Mouse (Mus musculus) mammary gland, adult 2 months (tissue): ENCODE data around the gene Olfr1393. TPM values are rescaled to one million over a fixed set of nuclear protein-coding genes. Genes with fewer than 3 reads are reported as not detected.

ENCODE experiments used
- polyA plus RNA-seq: library from polyadenylated mRNA; depleted of rRNA; stranded (reverse); fragments of >200 nt; gene quantifications from 2 replicates; pipeline ENCODE4 v1.2.3, GENCODE M21; 2012; ENCODE audit warnings: low replicate concordance; rRNA removed

Gene Olfr1393
- 0.13 and 0.14 TPM in 2 replicates for polyA plus RNA-seq

DNA sequence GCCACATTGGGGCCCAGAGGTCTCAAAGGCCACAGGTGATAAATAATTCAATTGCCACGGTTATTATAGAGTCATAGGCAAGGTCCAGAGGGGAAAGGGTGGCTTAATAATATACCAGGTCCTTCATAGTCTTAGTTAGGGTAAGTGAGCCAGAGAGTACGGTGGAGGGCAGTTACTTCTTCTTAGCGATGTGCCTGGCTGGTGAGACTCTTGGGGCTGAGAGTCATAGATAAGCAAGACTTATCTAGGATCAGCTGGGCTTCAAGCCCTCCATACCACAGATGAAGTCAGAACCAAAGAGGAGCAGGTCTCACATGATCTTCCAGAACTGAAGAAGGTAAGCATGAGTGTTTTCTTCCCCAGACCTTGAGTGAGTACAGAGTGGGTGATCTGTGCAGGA lies at the start of gene Olfr1393:
Olfr1393 (plus strand) TSS at position 83 of the 400 bp plus-strand sequence.

DNA sequence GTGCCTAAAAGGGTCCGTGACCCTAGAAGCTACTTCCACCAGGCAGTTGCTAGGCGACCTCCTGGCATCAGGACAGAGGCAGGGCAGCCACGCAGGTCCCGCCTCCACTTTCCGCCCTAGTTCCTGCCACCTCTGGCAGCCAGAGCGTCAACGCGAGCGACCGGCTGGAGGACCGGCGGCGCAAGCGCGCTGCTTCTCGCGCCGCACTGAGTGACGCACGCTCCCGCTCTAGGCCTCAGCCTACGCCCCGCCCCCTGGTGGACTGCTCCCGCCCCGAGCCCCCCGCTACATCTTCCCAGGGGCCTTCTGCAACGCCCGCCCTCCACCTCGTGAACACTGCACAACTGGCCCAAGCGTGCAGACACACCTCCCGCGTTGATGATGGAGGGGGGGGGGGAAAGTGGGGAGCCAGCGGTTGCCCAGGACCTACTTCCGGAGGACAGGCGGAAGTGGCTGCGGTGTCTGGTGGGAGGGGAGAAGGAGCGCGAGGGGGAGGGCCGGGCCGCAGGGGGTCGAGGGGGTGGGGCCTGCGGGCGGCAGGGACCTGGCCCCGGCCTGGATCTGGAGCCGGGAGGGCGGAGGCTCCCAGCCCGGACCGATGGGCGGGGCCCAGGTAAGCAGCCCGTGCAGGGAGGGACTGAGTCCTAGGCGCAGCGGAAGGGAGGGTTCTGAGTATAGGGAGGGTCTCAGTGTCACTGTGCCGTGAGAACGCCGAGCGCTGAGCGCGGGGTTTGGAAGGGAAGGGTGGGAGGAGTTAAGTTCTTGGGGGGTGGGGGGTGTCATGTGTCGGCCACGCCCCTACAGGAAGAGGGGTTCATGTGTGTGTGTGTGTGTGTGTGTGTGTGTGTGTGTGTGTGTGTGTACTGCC lies 34.1 kb upstream of the Olfr1393 start, which contains the start of gene Mgat1:
Mgat1 (plus strand) TSS at position 465 of the 868 bp plus-strand sequence.

DNA sequence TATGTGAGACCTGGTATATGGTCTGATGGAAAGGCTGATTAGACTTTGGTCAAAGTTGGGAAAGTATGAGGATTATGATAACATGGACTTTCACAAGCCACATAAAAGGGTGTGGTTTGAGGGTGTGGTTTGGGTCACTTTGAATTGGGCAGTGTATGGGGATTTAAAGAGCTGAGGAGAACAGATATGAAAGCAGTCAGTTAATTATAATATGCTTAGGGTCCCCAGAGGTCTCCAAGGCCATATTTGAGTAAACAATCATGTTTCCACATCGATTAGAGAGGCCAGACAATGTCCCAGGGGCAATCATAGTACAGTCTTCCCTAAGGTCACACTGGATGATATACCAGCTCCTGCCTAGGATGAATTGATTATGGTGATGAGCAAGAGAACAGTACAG lies 6.9 kb downstream of the Olfr1393 start, which contains the start of gene Olfr1392:
Olfr1392 (plus strand) TSS at position 301 of the 400 bp plus-strand sequence.

DNA sequence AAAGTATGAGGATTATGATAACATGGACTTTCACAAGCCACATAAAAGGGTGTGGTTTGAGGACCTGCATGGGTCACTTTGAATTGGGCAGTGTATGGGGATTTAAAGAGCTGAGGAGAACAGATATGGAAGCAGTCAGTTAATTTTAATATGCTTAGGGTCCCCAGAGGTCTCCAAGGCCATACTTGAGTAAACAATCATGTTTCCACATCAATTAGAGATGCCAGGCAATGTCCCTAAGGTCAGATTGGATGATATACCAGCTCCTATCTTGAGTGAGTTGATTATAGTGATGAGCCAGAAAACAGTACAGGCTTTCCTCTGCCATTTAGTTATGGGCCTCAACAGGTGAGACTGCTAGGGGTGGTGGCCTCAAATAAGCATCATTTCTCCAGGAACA lies 26.3 kb downstream of the Olfr1393 start, which contains the start of gene Olfr10:
Olfr10 (plus strand) TSS at position 301 of the 400 bp plus-strand sequence.

DNA sequence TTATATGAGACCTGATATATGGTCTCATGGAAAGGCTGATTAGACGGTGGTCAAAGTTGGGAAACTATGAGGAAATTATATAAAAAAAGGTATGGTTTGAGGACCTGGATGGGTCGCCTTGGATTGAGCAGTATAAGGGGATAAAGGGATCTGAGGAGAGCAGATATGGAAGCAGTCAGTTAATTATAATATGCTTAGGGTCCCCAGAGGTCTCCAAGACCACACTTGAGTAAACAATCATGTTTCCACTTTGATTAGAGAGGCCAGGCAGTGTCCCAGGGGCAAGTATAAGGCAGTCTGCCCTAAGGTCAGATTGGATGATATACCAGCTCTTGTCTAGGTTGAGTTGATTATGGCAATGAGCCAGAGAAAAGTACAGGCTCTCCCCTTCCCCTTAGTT lies 44.3 kb downstream of the Olfr1393 start, which contains the start of gene Olfr1391:
Olfr1391 (plus strand) TSS at position 301 of the 400 bp plus-strand sequence.

Other genes starting within 250 kb of the Olfr1393 start
- gene 9930111J21Rik2, start 227.1 kb upstream of the Olfr1393 start, polyA plus RNA-seq = 6.7 and 7.0 TPM in 2 replicates
- 10.1 and 32.6 TPM in 2 replicates for gene Tgtp2, start 214.1 kb upstream of the Olfr1393 start, polyA plus RNA-seq
- 15.1 and 19.8 TPM in 2 replicates for gene Ifi47, start 201.7 kb upstream of the Olfr1393 start, polyA plus RNA-seq
- gene Olfr1396, start 163.4 kb upstream of the Olfr1393 start, polyA plus RNA-seq = 0.97 and 2.1 TPM in 2 replicates
- gene Olfr1395, start 136.0 kb upstream of the Olfr1393 start, polyA plus RNA-seq = not detected in 2 replicates
- gene Olfr1394, start 123.9 kb upstream of the Olfr1393 start, polyA plus RNA-seq = not detected in 2 replicates
- 35.1 and 63.1 TPM in 2 replicates for gene Btnl9, start 91.1 kb upstream of the Olfr1393 start, polyA plus RNA-seq
- gene Zfp62, start 75.0 kb upstream of the Olfr1393 start, polyA plus RNA-seq = 2.8 and 3.1 TPM in 2 replicates
- gene Mgat1, start 34.1 kb upstream of the Olfr1393 start, polyA plus RNA-seq = 152 and 226 TPM in 2 replicates
- gene Olfr1392, start 7.0 kb downstream of the Olfr1393 start, polyA plus RNA-seq = 0.04 TPM in 1 of 2 replicates, not detected in the other
- not detected in 2 replicates for gene Olfr10, start 26.4 kb downstream of the Olfr1393 start, polyA plus RNA-seq
- gene Olfr1391, start 44.4 kb downstream of the Olfr1393 start, polyA plus RNA-seq = not detected in 2 replicates
- not detected in 2 replicates for gene Olfr1390, start 56.9 kb downstream of the Olfr1393 start, polyA plus RNA-seq
- gene Olfr1389, start 144.8 kb downstream of the Olfr1393 start, polyA plus RNA-seq = not detected in 2 replicates
- gene Olfr1388, start 158.3 kb downstream of the Olfr1393 start, polyA plus RNA-seq = 0.06 and 0.53 TPM in 2 replicates
- gene Olfr1387, start 177.0 kb downstream of the Olfr1393 start, polyA plus RNA-seq = not detected in 2 replicates
- gene Olfr1386, start 186.7 kb downstream of the Olfr1393 start, polyA plus RNA-seq = not detected in 2 replicates
- not detected in 2 replicates for gene Olfr1385, start 210.8 kb downstream of the Olfr1393 start, polyA plus RNA-seq
- not detected in 2 replicates for gene Olfr1384, start 228.4 kb downstream of the Olfr1393 start, polyA plus RNA-seq
- gene Olfr1383, start 241.3 kb downstream of the Olfr1393 start, polyA plus RNA-seq = not detected in 2 replicates
- not detected in 2 replicates for gene Olfr1382, start 249.9 kb downstream of the Olfr1393 start, polyA plus RNA-seq